Mouse (Mus musculus): ENCODE results near the gene Tas2r113. TPM values are rescaled to one million over a fixed set of nuclear protein-coding genes. Genes with fewer than 3 reads are reported as not detected.

Tas2r113 gene
- not detected for polyA plus RNA-seq (2012; fragmentation: generic; extraction: Trizol)

GRCm38 (mm10) chr6:132892711-132893110, at the start of gene Tas2r113:
Gene Tas2r113 (plus strand): TSS chr6:132893011.

GRCm38 (mm10) chr6:132846842-132847241, 46.0 kb upstream of the Tas2r113 start, which contains the start of gene Tas2r123:
Gene Tas2r123 (plus strand): TSS chr6:132847142.

GRCm38 (mm10) chr6:132855138-132855537, 37.7 kb upstream of the Tas2r113 start, which contains the start of gene Tas2r116:
Gene Tas2r116 (plus strand): TSS chr6:132855438.

GRCm38 (mm10) chr6:132867708-132868107, 25.1 kb upstream of the Tas2r113 start, which contains the start of gene Tas2r110:
Gene Tas2r110 (plus strand): TSS chr6:132868008.

GRCm38 (mm10) chr6:132909351-132909750, 16.5 kb downstream of the Tas2r113 start, which contains the start of gene Tas2r125:
Gene Tas2r125 (plus strand): TSS chr6:132909651.

Other genes starting within 250 kb of the Tas2r113 start
- not detected for gene A630073D07Rik, start 241.5 kb upstream of the Tas2r113 start, polyA plus RNA-seq (2012; fragmentation: generic; extraction: Trizol)
- not detected for gene Tas2r120, start 236.1 kb upstream of the Tas2r113 start, polyA plus RNA-seq (2012; fragmentation: generic; extraction: Trizol)
- not detected for gene Tas2r121, start 192.0 kb upstream of the Tas2r113 start, polyA plus RNA-seq (2012; fragmentation: generic; extraction: Trizol)
- gene Tas2r122, start 181.1 kb upstream of the Tas2r113 start, polyA plus RNA-seq (2012; fragmentation: generic; extraction: Trizol) = not detected
- not detected for gene Tas2r115, start 155.0 kb upstream of the Tas2r113 start, polyA plus RNA-seq (2012; fragmentation: generic; extraction: Trizol)
- gene Tas2r124, start 138.3 kb upstream of the Tas2r113 start, polyA plus RNA-seq (2012; fragmentation: generic; extraction: Trizol) = not detected
- not detected for gene Tas2r102, start 130.9 kb upstream of the Tas2r113 start, polyA plus RNA-seq (2012; fragmentation: generic; extraction: Trizol)
- not detected for gene Tas2r136, start 114.8 kb upstream of the Tas2r113 start, polyA plus RNA-seq (2012; fragmentation: generic; extraction: Trizol)
- gene Tas2r117, start 90.2 kb upstream of the Tas2r113 start, polyA plus RNA-seq (2012; fragmentation: generic; extraction: Trizol) = not detected
- not detected for gene Tas2r123, start 45.9 kb upstream of the Tas2r113 start, polyA plus RNA-seq (2012; fragmentation: generic; extraction: Trizol)
- not detected for gene Tas2r116, start 37.6 kb upstream of the Tas2r113 start, polyA plus RNA-seq (2012; fragmentation: generic; extraction: Trizol)
- not detected for gene Tas2r110, start 25.0 kb upstream of the Tas2r113 start, polyA plus RNA-seq (2012; fragmentation: generic; extraction: Trizol)
- gene Tas2r125, start 16.6 kb downstream of the Tas2r113 start, polyA plus RNA-seq (2012; fragmentation: generic; extraction: Trizol) = not detected
- gene Tas2r129, start 58.1 kb downstream of the Tas2r113 start, polyA plus RNA-seq (2012; fragmentation: generic; extraction: Trizol) = not detected
- gene Tas2r131, start 64.9 kb downstream of the Tas2r113 start, polyA plus RNA-seq (2012; fragmentation: generic; extraction: Trizol) = not detected
- not detected for gene Tas2r109, start 88.0 kb downstream of the Tas2r113 start, polyA plus RNA-seq (2012; fragmentation: generic; extraction: Trizol)
- gene Tas2r103, start 144.1 kb downstream of the Tas2r113 start, polyA plus RNA-seq (2012; fragmentation: generic; extraction: Trizol) = not detected
- gene Tas2r140, start 162.8 kb downstream of the Tas2r113 start, polyA plus RNA-seq (2012; fragmentation: generic; extraction: Trizol) = not detected
- 10 to 100 TPM in 1 of 2 experiments, 1 to 10 TPM in 1; 1.8 to 17.7 TPM for gene Smim10l1, start 211.9 kb downstream of the Tas2r113 start, polyA plus RNA-seq (2012; fragmentation: generic; extraction: Trizol)